Mouse (Mus musculus) intestine, embryonic 14.5 days (tissue): Measurements from ENCODE around the gene Zan. TPM values are rescaled to one million over a fixed set of nuclear protein-coding genes. Genes with fewer than 3 reads are reported as not detected.

Experiments used
- ATAC-seq: fragments of 200-750 bp; cut with Nextera tagmentation; replicated peaks from 2 replicates; pipeline ENCODE4 v1.8.0; 2017; ENCODE audit warnings: low read depth, moderate number of reproducible peaks, moderate TSS enrichment, moderate library complexity; ENCODE audit not compliant: low FRiP score, low TSS enrichment
- DNase-seq: peaks from one replicate; pipeline ENCODE4 v3.0.0-alpha.2; 2018; ENCODE audit warnings: low spot score
- H3K27ac ChIP-seq: fragments of 300-500 bp; sonication (generic); 2 replicates; pipeline ENCODE4 v1.5.1; 2014; ENCODE audit warnings: low read depth, mild to moderate bottlenecking, control low read depth
- H3K27me3 ChIP-seq: fragments of 300-500 bp; sonication (generic); replicated peaks from 2 replicates; pipeline ENCODE4 v1.6.1; 2014; ENCODE audit warnings: low read length, control low read depth; ENCODE audit not compliant: control insufficient read depth, insufficient read depth
- H3K36me3 ChIP-seq: fragments of 300-500 bp; sonication (generic); 2 replicates; pipeline ENCODE4 v1.6.1; 2014; ENCODE audit warnings: low read length, control low read depth; ENCODE audit not compliant: control insufficient read depth, insufficient read depth
- H3K4me1 ChIP-seq: fragments of 300-500 bp; sonication (generic); replicated peaks from 2 replicates; pipeline ENCODE4 v1.6.1; 2014; ENCODE audit warnings: low read length, control low read depth, mixed read lengths; ENCODE audit not compliant: control insufficient read depth, insufficient read depth
- H3K4me2 ChIP-seq: fragments of 300-500 bp; sonication (generic); 2 replicates; pipeline ENCODE4 v1.6.1; 2014; ENCODE audit warnings: low read length
- H3K4me3 ChIP-seq: fragments of 300-500 bp; sonication (generic); 2 replicates; pipeline ENCODE4 v1.5.1; 2014; ENCODE audit warnings: low read depth, low read length, control low read depth, mixed read lengths
- H3K9ac ChIP-seq: fragments of 300-500 bp; sonication (generic); 2 replicates; pipeline ENCODE4 v1.6.1; 2014; ENCODE audit warnings: mild to moderate bottlenecking, low read length
- H3K9me3 ChIP-seq: fragments of 300-500 bp; sonication (generic); 2 replicates; pipeline ENCODE4 v1.6.1; 2016; ENCODE audit warnings: low read length, control low read depth; ENCODE audit not compliant: control insufficient read depth
- WGBS: fragments of 180-500 bp; shearing (Covaris S2); extraction: QIAGEN DNeasy Blood & Tissue Kit; methylation state at CpG from one replicate; pipeline ENCODE4 v1.1.7; 2014; 5-methylcytosine and 5-hydroxymethylcytosine counted together
- polyA plus RNA-seq: library from polyadenylated mRNA; unstranded; fragments of >200 nt; fragmentation: Nextera tagmentation; extraction: Ambion mirVana; gene quantifications from 2 replicates; pipeline ENCODE4 v1.2.1, GENCODE M21; 2014

Zan gene
- polyA plus RNA-seq, 1 experiment from 2014 or later: 0.93 TPM

DNA sequence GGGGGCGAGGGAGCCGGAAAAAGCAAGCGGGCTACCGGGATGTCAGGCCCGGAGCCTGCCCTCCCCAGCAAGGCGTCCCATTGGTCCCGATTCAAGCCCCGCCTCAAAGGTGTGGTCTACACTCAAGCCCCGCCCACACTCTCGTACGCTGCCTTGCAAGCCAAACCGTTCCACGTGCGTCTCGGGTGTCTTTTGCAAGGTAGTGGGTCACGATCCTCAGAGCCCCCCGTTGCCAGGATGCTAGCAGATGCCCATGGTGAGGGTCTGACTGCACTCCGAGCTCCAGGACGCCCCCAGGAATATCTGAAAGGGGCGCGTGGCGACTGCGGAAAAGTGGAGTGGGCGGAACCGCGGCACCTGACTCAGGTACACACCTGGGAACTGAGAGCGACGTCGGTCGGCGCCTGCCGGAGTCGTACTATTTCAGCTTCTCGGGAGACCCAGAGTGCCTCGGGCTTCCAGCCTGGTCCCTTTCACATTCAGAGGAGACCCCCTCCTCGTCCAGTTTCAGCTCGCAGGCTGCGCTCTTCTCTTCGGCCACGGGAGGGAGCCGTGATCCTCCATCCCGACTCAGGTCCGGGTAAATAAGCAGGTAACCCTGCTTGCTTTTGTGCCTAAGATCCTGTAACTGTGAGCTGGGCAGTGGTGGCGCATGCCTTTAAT is 143.2 kb downstream of the Zan start, which contains the start of gene Slc12a9:
Slc12a9 (minus strand) TSS at position 86 of the 663 bp plus-strand sequence.
- peak; percentile 85 for ATAC-seq
- WGBS: under 1% methylated on average over 44 of the region's 44 CpGs

DNA sequence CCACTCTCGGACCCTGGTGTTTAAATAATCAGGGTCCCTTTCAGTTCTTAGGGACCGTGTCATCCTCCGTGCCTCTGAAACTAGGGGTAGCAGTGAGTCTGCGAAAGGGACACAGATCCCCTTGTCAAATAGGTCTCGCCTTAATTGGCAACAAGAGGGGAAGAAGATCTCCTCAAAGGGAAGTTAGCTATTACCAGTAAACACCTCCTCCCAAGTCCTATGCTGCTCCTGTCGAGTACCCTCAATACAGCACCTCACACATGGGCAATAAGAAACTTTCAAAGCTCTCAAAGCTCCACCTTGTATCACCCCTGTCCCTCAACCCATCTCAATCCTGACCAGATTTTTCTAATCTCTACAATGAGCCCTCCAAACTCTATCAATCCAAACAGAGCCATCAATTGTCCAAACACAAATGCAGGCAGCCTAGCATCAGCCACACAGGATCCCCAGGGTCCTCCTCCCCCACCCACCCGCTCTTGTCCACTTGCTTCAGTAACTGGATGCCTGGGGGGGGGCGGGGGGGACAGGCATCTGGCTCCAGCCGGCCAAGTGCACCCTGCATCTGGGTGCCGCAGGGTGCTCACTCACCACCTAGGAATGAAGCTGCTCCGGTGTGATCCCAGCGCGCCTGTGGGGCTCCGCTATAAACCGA is 143.9 kb downstream of the Zan start:
- H3K27me3 ChIP-seq: no peaks in the 10 kb centered on the region
- 0 out of 2 replicates have a peak overlapping the region, but pooled peaks have one; percentile 34 for H3K27ac ChIP-seq
- peaks cover 5% of the 10 kb centered on the region; the same call in 1 of the 2 replicates for H3K4me1 ChIP-seq
- no peak for ATAC-seq
- no peaks in the 10 kb centered on the region for H3K9me3 ChIP-seq
- no peak for DNase-seq
- peak overlapping the region; percentile 63 for H3K4me3 ChIP-seq
- peaks cover 7% of the 10 kb centered on the region; the same call in 1 of the 2 replicates for H3K36me3 ChIP-seq
- WGBS: 17% methylated on average over 15 of the region's 15 CpGs
- peak overlapping the region; percentile 63 for H3K9ac ChIP-seq
- H3K4me2 ChIP-seq: peak overlapping the region; percentile 96

More for the DNA sequence above, 143.2 kb downstream of the Zan start, which contains the start of gene Slc12a9:
- Histone ChIP-seq H3K9ac (peak within 1 kb of the TSS; percentile 63), H3K27ac (peak within 1 kb of the TSS; percentile 40; the same call in 1 of the 2 replicates), H3K36me3 (0 out of 2 replicates have a peak, but pooled peaks cover under 1% of the 10 kb centered on the region), H3K4me1 (peaks cover 7% of the 10 kb centered on the region), H3K4me3 (peak within 1 kb of the TSS; percentile 63), H3K27me3 (no peaks in the 10 kb centered on the region), H3K4me2 (peak within 1 kb of the TSS; percentile 96), H3K9me3 (no peaks in the 10 kb centered on the region)
- DNase-seq: peak; percentile 98

DNA sequence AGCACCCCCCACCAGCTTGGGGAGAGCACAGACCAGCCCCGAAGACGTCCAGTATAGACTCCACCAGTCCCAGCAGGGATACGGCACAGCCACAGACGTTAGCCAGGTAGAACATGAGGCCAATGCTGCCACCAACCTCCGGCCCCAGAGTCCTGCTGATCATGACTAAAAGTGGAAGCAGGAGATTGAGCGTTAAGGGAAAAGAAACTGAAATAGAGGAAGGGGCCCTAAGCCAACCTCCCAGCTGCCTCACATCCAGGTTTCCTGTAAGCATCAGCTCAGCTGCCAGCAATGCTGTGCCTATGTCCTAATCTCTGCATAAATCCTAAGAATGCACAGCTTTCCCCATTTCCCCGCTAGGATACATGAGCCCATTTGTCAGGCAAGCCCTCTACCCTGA is 146.0 kb downstream of the Zan start:
- ATAC-seq (no peak), DNase-seq (no peak)
- Histone ChIP-seq H3K4me2 (no peak overlapping the region), H3K4me3 (no peak overlapping the region), H3K9me3 (no peaks in the 10 kb centered on the region), H3K9ac (no peak overlapping the region), H3K27ac (no peak overlapping the region), H3K4me1 (no peaks in the 10 kb centered on the region), H3K36me3 (peaks cover 16% of the 10 kb centered on the region; the same call in 1 of the 2 replicates), H3K27me3 (no peaks in the 10 kb centered on the region)
- WGBS: 88% methylated on average over 7 of the region's 7 CpGs

Other genes starting within 250 kb of the Zan start
- 11.7 and 13.6 TPM in 2 replicates for gene Ache, start 189.5 kb downstream of the Zan start, polyA plus RNA-seq
- 8.9 and 10.6 TPM in 2 replicates for gene Ufsp1, start 182.4 kb downstream of the Zan start, polyA plus RNA-seq
- gene Srrt, start 169.4 kb downstream of the Zan start, polyA plus RNA-seq: 118 and 122 TPM in 2 replicates
- 73.3 and 77.7 TPM in 2 replicates for gene Trip6, start 162.7 kb downstream of the Zan start, polyA plus RNA-seq
- 7.9 and 9.5 TPM in 2 replicates for gene Slc12a9, start 143.5 kb downstream of the Zan start, polyA plus RNA-seq
- gene Ephb4, start 127.0 kb downstream of the Zan start, polyA plus RNA-seq: 48.2 and 51.3 TPM in 2 replicates
- gene Pop7, start 25.5 kb upstream of the Zan start, polyA plus RNA-seq: 58.8 and 65.1 TPM in 2 replicates
- gene Gigyf1, start 41.5 kb upstream of the Zan start, polyA plus RNA-seq: 12.1 and 13.5 TPM in 2 replicates
- gene Epo, start 56.2 kb upstream of the Zan start, polyA plus RNA-seq: 0.71 and 0.80 TPM in 2 replicates
- gene Gnb2, start 56.4 kb upstream of the Zan start, polyA plus RNA-seq: 390 and 430 TPM in 2 replicates
- gene Actl6b, start 76.5 kb upstream of the Zan start, polyA plus RNA-seq: 3.5 and 6.7 TPM in 2 replicates
- gene Tfr2, start 92.8 kb upstream of the Zan start, polyA plus RNA-seq: 0.34 and 0.38 TPM in 2 replicates
- gene Mospd3, start 124.0 kb upstream of the Zan start, polyA plus RNA-seq: 29.0 and 29.4 TPM in 2 replicates
- 112 and 126 TPM in 2 replicates for gene Pcolce, start 136.7 kb upstream of the Zan start, polyA plus RNA-seq
- gene Fbxo24, start 151.9 kb upstream of the Zan start, polyA plus RNA-seq: 0.11 and 0.28 TPM in 2 replicates
- gene Lrch4, start 152.1 kb upstream of the Zan start, polyA plus RNA-seq: 31.2 and 35.3 TPM in 2 replicates
- gene Gm20605, start 152.1 kb upstream of the Zan start, polyA plus RNA-seq: 9.2 and 10.1 TPM in 2 replicates
- gene Sap25, start 164.3 kb upstream of the Zan start, polyA plus RNA-seq: 6.9 and 10.2 TPM in 2 replicates
- gene Irs3, start 168.7 kb upstream of the Zan start, polyA plus RNA-seq: 0.08 TPM in 1 of 2 replicates, not detected in the other
- gene Agfg2, start 207.7 kb upstream of the Zan start, polyA plus RNA-seq: 16.0 and 16.4 TPM in 2 replicates